Mouse (Mus musculus): ENCODE measurements at regions not wholly inside any gene's neighbourhood (a gene's known extent, or its start where the extent isn't known, plus 50 kb on each side); places are given as distances from the start of the nearest gene placed in this dataset.

DNA sequence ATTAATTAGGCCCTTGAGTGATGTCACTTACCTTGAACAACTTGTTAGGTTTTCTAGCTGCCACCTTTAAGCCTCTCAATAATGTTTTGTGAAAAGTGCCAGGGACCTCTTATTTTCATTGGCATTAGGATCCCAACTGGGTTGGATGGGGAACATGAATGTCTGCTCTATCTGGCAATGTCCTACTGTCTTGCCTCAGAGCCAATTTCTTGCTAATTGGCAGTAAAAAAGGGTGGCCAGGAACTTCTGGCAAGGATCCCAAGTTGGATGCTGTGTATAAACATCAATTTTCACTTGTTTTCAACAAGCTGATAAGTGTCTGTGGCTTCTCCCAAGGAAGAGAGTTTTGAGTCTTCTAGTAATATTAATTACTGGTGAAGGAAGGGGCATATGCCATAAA lies 118.8 kb upstream of the Tgif2lx1 start:
- peak in 1 of 2 experiments; percentile 1 for DNase-seq (ENCODE audit: extremely low spot score in 1 of 2, low spot score in 1 of 2)

DNA sequence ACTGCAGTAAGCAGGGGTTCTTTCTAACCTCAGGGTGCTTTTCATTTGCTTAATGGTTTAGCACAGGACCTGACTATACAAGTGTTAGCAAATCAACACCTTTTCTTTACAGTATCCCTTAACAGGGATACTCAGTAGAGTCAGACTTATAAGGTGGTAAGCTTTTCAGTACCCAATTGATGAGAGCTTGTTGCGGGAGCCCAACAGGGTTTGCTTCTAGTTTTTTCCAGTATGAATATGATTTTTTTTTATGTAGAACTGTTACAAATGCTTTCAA lies 115.7 kb upstream of the Tgif2lx1 start:
- no peak for DNase-seq (ENCODE audit: extremely low spot score in 1 of 2, low spot score in 1 of 2)

DNA sequence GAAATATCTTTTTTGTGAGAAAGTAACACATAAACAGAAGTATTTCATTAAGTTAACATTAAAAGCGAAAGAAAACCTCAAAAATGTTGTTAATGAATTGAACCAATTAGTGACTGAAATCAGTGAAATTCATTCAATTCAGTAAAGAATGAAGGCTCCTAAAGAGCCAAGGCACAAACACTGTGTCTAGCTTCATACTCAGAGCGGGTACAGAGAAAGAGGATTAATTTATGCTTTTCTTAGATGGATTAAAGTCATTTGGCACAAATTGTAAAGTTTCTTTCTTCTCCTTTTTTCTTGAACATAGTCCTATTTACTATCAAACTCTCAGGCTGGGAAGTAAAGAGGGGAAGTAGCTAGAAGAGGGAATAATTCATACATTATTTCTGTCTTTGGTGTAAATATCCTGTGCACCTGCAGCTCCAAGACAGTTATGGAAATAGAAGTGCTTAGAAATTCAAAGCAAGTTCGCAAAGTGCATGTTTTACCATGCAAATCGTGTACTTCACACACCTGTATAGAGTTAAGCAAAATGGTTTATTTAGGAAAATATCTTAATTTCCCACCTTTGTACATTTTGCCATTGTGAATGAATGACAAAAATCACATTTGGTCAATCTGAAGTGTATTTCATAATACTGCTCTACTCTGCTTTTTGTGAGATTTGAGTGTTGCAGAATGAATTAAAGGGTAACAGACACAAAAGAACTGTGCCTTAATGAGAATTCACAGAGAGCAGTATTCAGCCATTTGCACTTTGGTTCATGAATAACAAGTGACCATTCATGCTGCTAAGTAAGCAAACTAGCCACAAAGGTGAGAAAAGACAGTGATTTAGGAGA lies 115.2 kb upstream of the Tgif2lx1 start:
- DNase-seq (ENCODE audit: extremely low spot score in 1 of 2, low spot score in 1 of 2) = no peak

All from frontal cortex, adult 2 months (tissue).